Mouse (Mus musculus) limb, embryonic 14.5 days (tissue): ENCODE measurements at regions not wholly inside any gene's neighbourhood (a gene's known extent, or its start where the extent isn't known, plus 50 kb on each side); places are given as distances from the start of the nearest gene placed in this dataset.

Experiments
- ATAC-seq: fragments of 200-750 bp; cut with Nextera tagmentation; 2 replicates; pipeline ENCODE4 v1.8.0; 2017; ENCODE audit warnings: low read depth, moderate number of reproducible peaks, moderate TSS enrichment; ENCODE audit not compliant: low FRiP score
- DNase-seq: peaks from one replicate; pipeline ENCODE4 v3.0.0-alpha.2; 2015; ENCODE audit warnings: low spot score
- H3K27ac ChIP-seq: fragments of 300-500 bp; sonication (generic); replicated peaks from 2 replicates; pipeline ENCODE4 v1.5.1; 2014; ENCODE audit warnings: low read depth, mild to moderate bottlenecking, low read length, moderate library complexity, mixed read lengths
- H3K27me3 ChIP-seq: fragments of 300-500 bp; sonication (generic); 2 replicates; pipeline ENCODE4 v1.6.1; 2014; ENCODE audit warnings: low read length, mixed read lengths; ENCODE audit not compliant: control insufficient read depth, insufficient read depth
- H3K36me3 ChIP-seq: fragments of 300-500 bp; sonication (generic); 2 replicates; pipeline ENCODE4 v1.6.1; 2014; ENCODE audit warnings: mild to moderate bottlenecking, low read length, moderate library complexity, mixed read lengths; ENCODE audit not compliant: control insufficient read depth, insufficient read depth
- H3K4me1 ChIP-seq: fragments of 300-500 bp; sonication (generic); 2 replicates; pipeline ENCODE4 v1.6.1; 2014; ENCODE audit warnings: antibody characterized with exemption, low read length, mixed read lengths; ENCODE audit not compliant: control insufficient read depth, insufficient read depth
- H3K4me2 ChIP-seq: fragments of 300-500 bp; sonication (generic); replicated peaks from 2 replicates; pipeline ENCODE4 v1.6.1; 2014; ENCODE audit warnings: low read depth, mild to moderate bottlenecking, low read length, moderate library complexity; ENCODE audit not compliant: severe bottlenecking
- H3K4me3 ChIP-seq: fragments of 300-500 bp; sonication (generic); replicated peaks from 2 replicates; pipeline ENCODE4 v1.5.1; 2014; ENCODE audit warnings: low read length
- H3K9ac ChIP-seq: fragments of 300-500 bp; sonication (generic); 2 replicates; pipeline ENCODE4 v1.6.1; 2014; ENCODE audit warnings: mild to moderate bottlenecking, low read depth, low read length, moderate library complexity; ENCODE audit not compliant: severe bottlenecking
- H3K9me3 ChIP-seq: fragments of 300-500 bp; sonication (generic); 2 replicates; pipeline ENCODE4 v1.6.1; 2016; ENCODE audit warnings: low read length; ENCODE audit not compliant: control insufficient read depth
- POLR2A ChIP-seq: fragments of 200-500 bp; IDR thresholded peaks from 2 replicates; pipeline ENCODE4 v1.8.0; 2012; ENCODE audit warnings: inconsistent platforms, mild to moderate bottlenecking, moderate library complexity, borderline replicate concordance; ENCODE audit not compliant: insufficient read depth, insufficient read length; ENCODE audit errors: extremely low read depth
- WGBS: fragments of 180-500 bp; shearing (Covaris S2); extraction: QIAGEN DNeasy Blood & Tissue Kit; methylation state at CpG from one replicate; pipeline ENCODE4 v1.1.7; 2014; 5-methylcytosine and 5-hydroxymethylcytosine counted together

- DNase-seq (no peak), ATAC-seq (no peak)
- Histone ChIP-seq H3K4me3 (no peak overlapping the region), H3K36me3 (no peaks in the 10 kb centered on the region), H3K4me2 (no peak overlapping the region), H3K9ac (no peak overlapping the region), H3K9me3 (no peaks in the 10 kb centered on the region), H3K27me3 (no peaks in the 10 kb centered on the region), H3K27ac (no peak overlapping the region), H3K4me1 (no peaks in the 10 kb centered on the region)
- TF ChIP-seq POLR2A: no peak
- WGBS: 81% methylated on average over 15 of the region's 15 CpGs
Observed at GRCm38 (mm10) chr14:103441454-103442065, 71.6 kb upstream of the Scel start.

GRCm38 (mm10) chr14:103440243-103440642 lies 72.9 kb upstream of the Scel start:
- no peak overlapping the region for H3K4me2 ChIP-seq
- H3K9ac ChIP-seq: no peak overlapping the region
- TF ChIP-seq POLR2A: no peak
- H3K27ac ChIP-seq: no peak overlapping the region
- no peaks in the 10 kb centered on the region for H3K4me1 ChIP-seq
- WGBS: 82% methylated on average over 8 of the region's 8 CpGs
- H3K9me3 ChIP-seq: no peaks in the 10 kb centered on the region
- DNase-seq: no peak
- ATAC-seq: no peak
- H3K27me3 ChIP-seq: no peaks in the 10 kb centered on the region
- H3K36me3 ChIP-seq: no peaks in the 10 kb centered on the region
- no peak overlapping the region for H3K4me3 ChIP-seq

- no peak overlapping the region for H3K4me2 ChIP-seq
- no peak overlapping the region for H3K27ac ChIP-seq
- ATAC-seq (no peak), DNase-seq (no peak)
- H3K9me3 ChIP-seq: no peaks in the 10 kb centered on the region
- H3K9ac ChIP-seq: no peak overlapping the region
- no peak overlapping the region for H3K4me3 ChIP-seq
- 61% methylated on average over 4 of the region's 4 CpGs for WGBS
- no peak for TF ChIP-seq POLR2A
- H3K4me1 ChIP-seq: no peaks in the 10 kb centered on the region
- no peaks in the 10 kb centered on the region for H3K36me3 ChIP-seq
- H3K27me3 ChIP-seq: no peaks in the 10 kb centered on the region
Observed at GRCm38 (mm10) chr14:103434218-103434617, 78.9 kb upstream of the Scel start.

GRCm38 (mm10) chr14:103433106-103433505 lies 80.0 kb upstream of the Scel start:
- no peak for TF ChIP-seq POLR2A
- Histone ChIP-seq H3K4me1 (no peaks in the 10 kb centered on the region), H3K36me3 (no peaks in the 10 kb centered on the region), H3K4me2 (no peak overlapping the region), H3K27me3 (no peaks in the 10 kb centered on the region), H3K27ac (no peak overlapping the region), H3K4me3 (no peak overlapping the region), H3K9ac (no peak overlapping the region), H3K9me3 (no peaks in the 10 kb centered on the region)
- DNase-seq (no peak), ATAC-seq (no peak)
- WGBS: 81% methylated on average over 3 of the region's 3 CpGs

GRCm38 (mm10) chr14:103427873-103428272 lies 81.3 kb upstream of the Mycbp2 start:
- ATAC-seq (no peak), DNase-seq (no peak)
- WGBS: 79% methylated on average over 2 of the region's 2 CpGs
- Histone ChIP-seq H3K9me3 (no peaks in the 10 kb centered on the region), H3K27ac (no peak overlapping the region), H3K36me3 (no peaks in the 10 kb centered on the region), H3K9ac (no peak overlapping the region), H3K4me1 (no peaks in the 10 kb centered on the region), H3K4me2 (no peak overlapping the region), H3K4me3 (no peak overlapping the region), H3K27me3 (no peaks in the 10 kb centered on the region)
- no peak for TF ChIP-seq POLR2A
